Mouse (Mus musculus) heart, postnatal 0 days (tissue): ENCODE results near the gene Pim3. TPM values are rescaled to one million over a fixed set of nuclear protein-coding genes. Genes with fewer than 3 reads are reported as not detected.

ENCODE experiments used
- ATAC-seq: fragments of 200-750 bp; cut with Nextera tagmentation; 2 replicates; pipeline ENCODE4 v1.8.0; 2017; ENCODE audit warnings: low read depth, moderate number of reproducible peaks, moderate library complexity; ENCODE audit not compliant: insufficient read depth
- DNase-seq: peaks from one replicate; pipeline ENCODE4 v3.0.0-alpha.2; 2016; ENCODE audit warnings: low spot score
- H3K27ac ChIP-seq: fragments of 300-500 bp; sonication (generic); 2 replicates; pipeline ENCODE4 v1.5.1; 2014; ENCODE audit warnings: low read depth, mild to moderate bottlenecking
- H3K27me3 ChIP-seq: fragments of 300-500 bp; sonication (generic); 2 replicates; pipeline ENCODE4 v1.6.1; 2014; ENCODE audit warnings: low read length, mixed read lengths; ENCODE audit not compliant: control insufficient read depth, insufficient read depth
- H3K36me3 ChIP-seq: fragments of 300-500 bp; sonication (generic); replicated peaks from 2 replicates; pipeline ENCODE4 v1.6.1; 2014; ENCODE audit warnings: low read length, mixed read lengths; ENCODE audit not compliant: control insufficient read depth, insufficient read depth
- H3K4me1 ChIP-seq: fragments of 300-500 bp; sonication (generic); 2 replicates; pipeline ENCODE4 v1.6.1; 2014; ENCODE audit warnings: antibody characterized with exemption; ENCODE audit not compliant: control insufficient read depth, insufficient read depth
- H3K4me2 ChIP-seq: fragments of 300-500 bp; sonication (generic); 2 replicates; pipeline ENCODE4 v1.6.1; 2014; ENCODE audit warnings: low read depth, mild to moderate bottlenecking, low read length, moderate library complexity
- H3K4me3 ChIP-seq: fragments of 300-500 bp; sonication (generic); 2 replicates; pipeline ENCODE4 v1.5.1; 2014; ENCODE audit warnings: low read depth, low read length
- H3K9ac ChIP-seq: fragments of 300-500 bp; sonication (generic); replicated peaks from 2 replicates; pipeline ENCODE4 v1.6.1; 2014; ENCODE audit warnings: low read depth, low read length, mixed read lengths
- H3K9me3 ChIP-seq: fragments of 300-500 bp; sonication (generic); replicated peaks from 2 replicates; pipeline ENCODE4 v1.6.1; 2016; ENCODE audit warnings: low read length; ENCODE audit not compliant: control insufficient read depth
- CTCF ChIP-seq: IDR thresholded peaks from 2 replicates; pipeline ENCODE4 v1.5.1; 2016; ENCODE audit warnings: antibody characterized with exemption, control low read depth, low read depth
- EP300 ChIP-seq: IDR thresholded peaks from 2 replicates; pipeline ENCODE4 v1.6.1; 2016; ENCODE audit warnings: antibody characterized with exemption, low read depth
- WGBS: fragments of 180-500 bp; shearing (Covaris S2); extraction: QIAGEN DNeasy Blood & Tissue Kit; methylation state at CpG from one replicate; pipeline ENCODE4 v1.1.7; 2014; 5-methylcytosine and 5-hydroxymethylcytosine counted together
- polyA plus RNA-seq: library from polyadenylated mRNA; unstranded; fragments of >200 nt; fragmentation: Nextera tagmentation; extraction: Ambion mirVana; gene quantifications from 2 replicates; pipeline ENCODE4 v1.2.1, GENCODE M21; 2015
- total RNA-seq: library from RNA; depleted of rRNA; stranded (reverse); fragments of >200 nt; gene quantifications from 2 replicates; pipeline ENCODE4 v1.2.3, GENCODE M21; 2014; ENCODE audit warnings: low replicate concordance

Gene Pim3
- total and polyA plus RNA-seq, 2 experiments from 2014 or later: 50.6 to 98.4 TPM

DNA sequence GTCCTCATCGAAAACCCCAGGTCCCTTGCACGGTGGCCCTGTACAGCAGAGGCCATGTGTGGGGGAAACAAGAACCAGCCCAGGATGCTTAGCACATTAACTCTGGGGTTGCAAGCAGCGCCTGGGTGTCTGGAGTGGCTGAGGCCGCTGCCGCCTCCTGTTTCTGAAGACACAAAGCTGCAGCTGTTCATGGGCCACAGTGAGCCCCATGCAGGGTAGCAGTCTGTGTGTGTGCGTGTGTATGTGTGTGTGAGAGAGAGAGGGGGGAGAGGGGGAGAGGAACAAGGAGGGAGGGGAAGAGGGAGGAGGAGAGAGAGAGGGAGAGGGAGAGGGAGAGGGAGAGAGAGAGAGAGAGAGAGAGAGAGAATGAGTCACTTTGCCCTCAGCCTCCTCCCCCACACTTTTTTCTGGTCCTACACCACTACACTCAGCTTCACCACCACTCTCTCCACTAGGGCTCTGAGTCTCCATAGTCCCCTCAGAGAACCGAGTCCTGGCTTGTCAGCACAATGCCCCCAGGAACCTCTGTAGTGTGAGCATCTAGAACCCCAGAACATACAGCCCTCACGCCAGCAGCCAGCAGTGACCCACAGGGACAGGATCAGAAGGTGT is 18.4 kb upstream of the Pim3 start:
- DNase-seq (no peak), ATAC-seq (no peak)
- no peak for TF ChIP-seq EP300
- TF ChIP-seq CTCF: no peak
- Histone ChIP-seq H3K4me3 (no peak overlapping the region), H3K9ac (no peak overlapping the region), H3K9me3 (no peaks in the 10 kb centered on the region), H3K4me1 (peaks cover 22% of the 10 kb centered on the region), H3K27ac (0 out of 2 replicates have a peak overlapping the region, but pooled peaks have one; percentile 36), H3K4me2 (no peak overlapping the region), H3K27me3 (no peaks in the 10 kb centered on the region), H3K36me3 (no peaks in the 10 kb centered on the region)
- WGBS: 25% methylated on average over 8 of the region's 8 CpGs

DNA sequence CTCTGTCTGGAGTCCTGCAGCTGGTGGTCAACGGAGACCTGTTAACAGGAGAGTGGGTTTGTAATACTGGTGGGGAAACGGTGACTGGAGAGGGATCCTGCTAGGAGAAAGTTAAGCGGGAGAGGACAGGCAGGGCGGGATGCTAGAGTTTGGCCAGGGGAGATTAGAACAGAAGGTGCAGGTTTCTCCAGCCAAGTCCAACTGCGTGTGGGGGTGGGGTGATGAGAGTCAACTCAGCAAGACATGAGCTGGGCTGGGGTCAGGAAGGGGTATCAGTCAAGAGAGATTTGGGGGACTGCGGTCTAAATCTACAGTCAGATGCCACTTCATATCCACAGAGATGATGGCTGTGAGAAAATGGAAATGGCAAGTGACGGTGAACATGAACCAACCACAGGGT is 17.0 kb upstream of the Pim3 start:
- 86% methylated on average over 7 of the region's 7 CpGs for WGBS
- no peak for DNase-seq

GRCm38 (mm10) chr15:88848661-88849060 is 13.3 kb upstream of the Pim3 start:
- peaks cover 26% of the 10 kb centered on the region for H3K4me1 ChIP-seq
- H3K4me3 ChIP-seq: no peak overlapping the region
- no peak overlapping the region for H3K27ac ChIP-seq
- ATAC-seq: no peak
- H3K9ac ChIP-seq: no peak overlapping the region
- no peaks in the 10 kb centered on the region for H3K27me3 ChIP-seq
- H3K4me2 ChIP-seq: no peak overlapping the region
- no peaks in the 10 kb centered on the region for H3K9me3 ChIP-seq
- 95% methylated on average over 1 of the region's 1 CpGs for WGBS
- no peak for DNase-seq
- no peaks in the 10 kb centered on the region for H3K36me3 ChIP-seq
- TF ChIP-seq CTCF (no peak), EP300 (no peak)

More for the DNA sequence above, 17.0 kb upstream of the Pim3 start:
- H3K4me3 ChIP-seq: no peak overlapping the region
- H3K9ac ChIP-seq: no peak overlapping the region
- no peak overlapping the region for H3K4me2 ChIP-seq
- H3K27me3 ChIP-seq: no peaks in the 10 kb centered on the region
- H3K27ac ChIP-seq: no peak overlapping the region
- ATAC-seq: no peak
- no peaks in the 10 kb centered on the region for H3K36me3 ChIP-seq
- no peaks in the 10 kb centered on the region for H3K9me3 ChIP-seq
- peaks cover 18% of the 10 kb centered on the region for H3K4me1 ChIP-seq
- TF ChIP-seq CTCF (no peak), EP300 (no peak)

DNA sequence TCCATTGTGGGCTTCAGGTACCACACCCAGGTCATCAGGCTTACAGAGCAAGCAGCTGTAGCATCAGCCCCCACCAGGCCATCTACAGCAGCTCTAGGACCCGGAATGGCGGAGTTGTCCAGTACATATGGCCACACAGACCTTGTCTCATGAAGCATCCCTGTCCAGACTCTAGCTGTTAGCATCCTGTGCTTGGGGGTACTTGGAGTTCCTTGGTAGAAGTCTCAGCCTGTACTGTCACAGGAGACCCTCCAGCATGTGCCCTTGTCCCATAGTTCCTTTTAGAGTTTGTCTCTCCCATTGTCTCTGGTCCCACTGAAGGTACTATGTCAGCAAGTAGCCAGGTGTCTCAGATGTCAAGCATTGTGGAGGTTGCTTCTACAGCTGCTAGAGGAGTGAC is 12.4 kb upstream of the Pim3 start:
- H3K4me2 ChIP-seq: no peak overlapping the region
- no peaks in the 10 kb centered on the region for H3K9me3 ChIP-seq
- TF ChIP-seq CTCF (no peak), EP300 (no peak)
- no peak overlapping the region for H3K9ac ChIP-seq
- no peaks in the 10 kb centered on the region for H3K27me3 ChIP-seq
- no peak for ATAC-seq
- no peak for DNase-seq
- H3K36me3 ChIP-seq: no peaks in the 10 kb centered on the region
- 100% methylated on average over 2 of the region's 2 CpGs for WGBS
- no peak overlapping the region for H3K4me3 ChIP-seq
- peak overlapping the region; percentile 80 for H3K27ac ChIP-seq
- peaks cover 34% of the 10 kb centered on the region for H3K4me1 ChIP-seq

DNA sequence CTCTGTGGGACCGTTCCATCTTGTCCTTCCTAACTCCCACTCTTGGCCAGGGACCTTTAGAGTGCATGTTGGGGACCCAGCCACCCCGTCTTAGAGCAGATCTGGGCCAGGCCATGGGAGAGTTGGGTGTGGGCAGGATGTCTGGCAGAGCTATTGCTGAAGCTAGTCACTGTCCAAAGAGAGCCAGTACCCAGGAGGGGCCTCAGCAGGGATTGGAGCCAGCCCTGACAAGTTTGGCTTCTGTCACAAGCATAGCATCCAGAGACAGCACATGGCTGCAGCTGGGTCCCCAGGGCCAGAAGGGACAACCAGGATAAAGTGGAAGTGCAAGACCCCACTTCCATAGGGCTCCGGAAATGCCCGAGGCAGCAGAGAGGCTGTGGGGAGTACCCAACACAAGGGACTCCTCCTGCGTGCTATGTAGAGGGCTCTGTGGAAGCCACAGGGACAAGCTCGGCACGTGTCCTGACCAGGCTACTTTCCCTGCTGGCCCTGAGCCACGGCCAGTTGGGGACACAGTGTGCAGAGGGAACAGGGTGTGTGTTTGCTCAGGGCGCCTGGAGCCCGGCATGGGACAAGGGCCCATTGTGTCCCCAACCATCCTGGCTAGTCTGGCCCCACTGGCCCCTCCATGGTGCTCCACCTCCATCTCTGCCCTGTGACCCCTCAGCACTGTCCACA is 11.7 kb upstream of the Pim3 start:
- H3K9ac ChIP-seq: 0 out of 2 replicates have a peak overlapping the region, but pooled peaks have one; percentile 3
- ATAC-seq (peak; percentile 91), DNase-seq (peak; percentile 88)
- no peaks in the 10 kb centered on the region for H3K9me3 ChIP-seq
- H3K27me3 ChIP-seq: no peaks in the 10 kb centered on the region
- WGBS: 18% methylated on average over 10 of the region's 10 CpGs
- H3K4me2 ChIP-seq: no peak overlapping the region
- H3K4me3 ChIP-seq: no peak overlapping the region
- peaks cover 41% of the 10 kb centered on the region for H3K4me1 ChIP-seq
- no peak for TF ChIP-seq CTCF
- TF ChIP-seq EP300: peak; percentile 94; the same call in 1 of the 2 replicates
- peak overlapping the region; percentile 80 for H3K27ac ChIP-seq
- H3K36me3 ChIP-seq: no peaks in the 10 kb centered on the region
